Mouse (Mus musculus) stomach, embryonic 16.5 days (tissue): Measurements from ENCODE around the gene Apaf1. TPM values are rescaled to one million over a fixed set of nuclear protein-coding genes. Genes with fewer than 3 reads are reported as not detected.

Source experiments
- ATAC-seq: fragments of 200-750 bp; cut with Nextera tagmentation; 2 replicates; pipeline ENCODE4 v1.8.0; 2017; ENCODE audit warnings: moderate number of reproducible peaks, moderate TSS enrichment; ENCODE audit not compliant: insufficient read depth, low FRiP score
- H3K27ac ChIP-seq: fragments of 300-500 bp; sonication (generic); 2 replicates; pipeline ENCODE4 v1.5.1; 2014; ENCODE audit warnings: low read length
- H3K27me3 ChIP-seq: fragments of 300-500 bp; sonication (generic); 2 replicates; pipeline ENCODE4 v1.6.1; 2014; ENCODE audit warnings: low read length, control low read depth, mixed read lengths; ENCODE audit not compliant: control insufficient read depth, insufficient read depth
- H3K36me3 ChIP-seq: fragments of 300-500 bp; sonication (generic); 2 replicates; pipeline ENCODE4 v1.6.1; 2014; ENCODE audit warnings: low read length; ENCODE audit not compliant: control insufficient read depth, insufficient read depth
- H3K4me1 ChIP-seq: fragments of 300-500 bp; sonication (generic); 2 replicates; pipeline ENCODE4 v1.6.1; 2014; ENCODE audit warnings: low read length, control low read depth, mixed read lengths; ENCODE audit not compliant: control insufficient read depth, insufficient read depth
- H3K4me2 ChIP-seq: fragments of 300-500 bp; sonication (generic); 2 replicates; pipeline ENCODE4 v1.6.1; 2014; ENCODE audit warnings: low read depth, low read length, mixed read lengths
- H3K4me3 ChIP-seq: fragments of 300-500 bp; sonication (generic); replicated peaks from 2 replicates; pipeline ENCODE4 v1.5.1; 2014; ENCODE audit warnings: mild to moderate bottlenecking, low read length
- H3K9ac ChIP-seq: fragments of 300-500 bp; sonication (generic); 2 replicates; pipeline ENCODE4 v1.6.1; 2014; ENCODE audit warnings: low read length
- H3K9me3 ChIP-seq: fragments of 300-500 bp; sonication (generic); replicated peaks from 2 replicates; pipeline ENCODE4 v1.6.1; 2016; ENCODE audit warnings: low read length, control low read depth; ENCODE audit not compliant: control insufficient read depth
- WGBS: fragments of 180-500 bp; shearing (Covaris S2); extraction: QIAGEN DNeasy Blood & Tissue Kit; methylation state at CpG from one replicate; pipeline ENCODE4 v1.1.7; 2014; 5-methylcytosine and 5-hydroxymethylcytosine counted together
- polyA plus RNA-seq: library from polyadenylated mRNA; unstranded; fragments of >200 nt; fragmentation: Nextera tagmentation; extraction: Ambion mirVana; gene quantifications from 2 replicates; pipeline ENCODE4 v1.2.1, GENCODE M21; 2015

The Apaf1 gene
- polyA plus RNA-seq, 1 experiment from 2014 or later: 15.1 TPM

DNA sequence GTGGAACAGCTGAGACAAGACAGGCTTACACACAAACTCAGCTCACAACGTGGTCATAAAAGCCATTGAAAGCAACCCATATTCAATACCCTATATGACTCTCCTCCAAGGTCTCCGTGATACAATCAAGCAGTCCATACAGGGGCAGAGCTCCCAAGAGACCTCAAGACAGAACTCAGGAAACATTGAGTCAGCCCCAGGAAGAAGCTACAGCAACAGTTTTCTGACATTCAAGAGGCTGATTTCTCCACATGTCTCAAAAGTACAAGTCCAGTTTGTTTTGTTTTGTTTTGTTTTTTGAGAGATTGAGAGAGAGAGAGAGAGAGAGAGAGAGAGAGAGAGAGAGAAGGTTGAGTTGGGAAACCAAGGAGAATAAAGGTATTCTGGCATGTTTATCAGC lies 108.5 kb downstream of the Apaf1 start:
- no peak overlapping the region for H3K27ac ChIP-seq
- no peak overlapping the region for H3K4me3 ChIP-seq
- no peak overlapping the region for H3K4me2 ChIP-seq
- no peak for ATAC-seq
- 67% methylated on average over 2 of the region's 2 CpGs for WGBS
- no peak overlapping the region for H3K9ac ChIP-seq
- peaks cover 5% of the 10 kb centered on the region for H3K4me1 ChIP-seq
- H3K27me3 ChIP-seq: peaks cover 6% of the 10 kb centered on the region; the same call in 1 of the 2 replicates
- no peaks in the 10 kb centered on the region for H3K9me3 ChIP-seq
- H3K36me3 ChIP-seq: no peaks in the 10 kb centered on the region

- H3K36me3 ChIP-seq: no peaks in the 10 kb centered on the region
- H3K9me3 ChIP-seq: no peaks in the 10 kb centered on the region
- H3K9ac ChIP-seq: no peak overlapping the region
- H3K4me1 ChIP-seq: peaks cover 5% of the 10 kb centered on the region
- peaks cover 31% of the 10 kb centered on the region for H3K27me3 ChIP-seq
- H3K4me3 ChIP-seq: no peak overlapping the region
- ATAC-seq: no peak
- 50% methylated on average over 4 of the region's 4 CpGs for WGBS
- H3K4me2 ChIP-seq: no peak overlapping the region
- H3K27ac ChIP-seq: no peak overlapping the region
Measured at GRCm38 (mm10) chr10:90970560-90970959, 112.0 kb downstream of the Apaf1 start.

GRCm38 (mm10) chr10:90969355-90970174 lies 113.0 kb downstream of the Apaf1 start:
- Histone ChIP-seq H3K4me2 (peak overlapping the region; percentile 70), H3K4me1 (peaks cover 5% of the 10 kb centered on the region), H3K27me3 (peaks cover 31% of the 10 kb centered on the region), H3K9ac (peak overlapping the region; percentile 64), H3K36me3 (no peaks in the 10 kb centered on the region), H3K9me3 (no peaks in the 10 kb centered on the region), H3K27ac (no peak overlapping the region), H3K4me3 (peak overlapping the region; percentile 53)
- ATAC-seq: peak; percentile 34; the same call in 1 of the 2 replicates
- WGBS: 3% methylated on average over 72 of the region's 72 CpGs

DNA sequence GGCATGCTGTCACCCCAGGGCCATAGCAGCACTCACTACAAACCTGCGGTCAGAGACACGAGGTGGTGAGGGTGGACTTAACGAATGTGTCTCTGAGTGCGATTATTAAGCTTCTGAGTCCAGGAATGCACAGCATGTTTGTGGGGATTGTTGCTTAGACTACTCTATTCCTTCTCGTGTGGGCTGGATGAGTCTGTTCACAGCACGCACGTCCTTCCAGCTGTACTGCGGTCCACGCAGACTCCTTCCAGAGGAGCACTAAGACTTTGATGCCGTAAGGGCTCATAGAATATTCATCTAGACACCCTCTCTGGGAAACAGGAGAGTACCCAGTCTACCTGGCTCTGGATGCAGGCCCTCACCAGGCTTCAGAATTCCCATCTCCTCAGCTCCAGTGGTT lies 114.3 kb downstream of the Apaf1 start:
- Histone ChIP-seq H3K4me2 (no peak overlapping the region), H3K36me3 (no peaks in the 10 kb centered on the region), H3K27ac (no peak overlapping the region), H3K4me3 (no peak overlapping the region), H3K9ac (no peak overlapping the region), H3K4me1 (peaks cover 5% of the 10 kb centered on the region), H3K27me3 (peaks cover 31% of the 10 kb centered on the region), H3K9me3 (no peaks in the 10 kb centered on the region)
- WGBS: 92% methylated on average over 10 of the region's 10 CpGs
- ATAC-seq: no peak

GRCm38 (mm10) chr10:90966821-90967220 lies 115.7 kb downstream of the Apaf1 start:
- Histone ChIP-seq H3K27ac (no peak overlapping the region), H3K4me1 (peaks cover 5% of the 10 kb centered on the region), H3K27me3 (peaks cover 31% of the 10 kb centered on the region), H3K9me3 (no peaks in the 10 kb centered on the region), H3K4me2 (no peak overlapping the region), H3K4me3 (no peak overlapping the region), H3K36me3 (no peaks in the 10 kb centered on the region), H3K9ac (no peak overlapping the region)
- ATAC-seq: no peak
- WGBS: 21% methylated on average over 9 of the region's 9 CpGs

GRCm38 (mm10) chr10:90965671-90966315 lies 116.8 kb downstream of the Apaf1 start:
- Histone ChIP-seq H3K27ac (no peak overlapping the region), H3K36me3 (no peaks in the 10 kb centered on the region), H3K4me2 (no peak overlapping the region), H3K9me3 (no peaks in the 10 kb centered on the region), H3K27me3 (peaks cover 31% of the 10 kb centered on the region), H3K9ac (no peak overlapping the region), H3K4me3 (no peak overlapping the region), H3K4me1 (peaks cover 5% of the 10 kb centered on the region)
- no peak for ATAC-seq
- WGBS: 51% methylated on average over 14 of the region's 14 CpGs

- no peaks in the 10 kb centered on the region for H3K9me3 ChIP-seq
- peaks cover 29% of the 10 kb centered on the region for H3K27me3 ChIP-seq
- H3K4me2 ChIP-seq: no peak overlapping the region; the same call in 1 of the 2 replicates
- H3K4me1 ChIP-seq: no peaks in the 10 kb centered on the region
- no peak overlapping the region for H3K4me3 ChIP-seq
- WGBS: 24% methylated on average over 9 of the region's 9 CpGs
- H3K27ac ChIP-seq: no peak overlapping the region
- no peaks in the 10 kb centered on the region for H3K36me3 ChIP-seq
- H3K9ac ChIP-seq: no peak overlapping the region
- peak; percentile 49; the same call in 1 of the 2 replicates for ATAC-seq
Measured at GRCm38 (mm10) chr10:90964511-90964910, 118.1 kb downstream of the Apaf1 start.

GRCm38 (mm10) chr10:90960374-90960773 lies 122.2 kb downstream of the Apaf1 start:
- 77% methylated on average over 7 of the region's 7 CpGs for WGBS
- H3K4me2 ChIP-seq: no peak overlapping the region
- no peaks in the 10 kb centered on the region for H3K36me3 ChIP-seq
- H3K9me3 ChIP-seq: no peaks in the 10 kb centered on the region
- H3K4me1 ChIP-seq: no peaks in the 10 kb centered on the region
- no peak overlapping the region for H3K9ac ChIP-seq
- H3K27me3 ChIP-seq: no peaks in the 10 kb centered on the region
- H3K4me3 ChIP-seq: no peak overlapping the region
- no peak for ATAC-seq
- H3K27ac ChIP-seq: no peak overlapping the region

- H3K27ac ChIP-seq: no peak overlapping the region
- ATAC-seq: no peak
- WGBS: 61% methylated on average over 6 of the region's 6 CpGs
- no peaks in the 10 kb centered on the region for H3K4me1 ChIP-seq
- no peaks in the 10 kb centered on the region for H3K27me3 ChIP-seq
- no peak overlapping the region for H3K4me2 ChIP-seq
- no peak overlapping the region for H3K9ac ChIP-seq
- H3K36me3 ChIP-seq: no peaks in the 10 kb centered on the region
- no peak overlapping the region for H3K4me3 ChIP-seq
- no peaks in the 10 kb centered on the region for H3K9me3 ChIP-seq
Measured at GRCm38 (mm10) chr10:90953821-90954220, 128.7 kb downstream of the Apaf1 start.
